Mouse (Mus musculus): ENCODE data around the gene Lipc. TPM values are rescaled to one million over a fixed set of nuclear protein-coding genes. Genes with fewer than 3 reads are reported as not detected.

Lipc gene
- polyA plus RNA-seq, 1 experiment, result 0.87 TPM

GRCm38 (mm10) chr9:70929840-70930640, 22.0 kb downstream of the Lipc start:
- Histone ChIP-seq H3K4me3 (replicated peaks; ENCODE audit: control insufficient read depth, low read depth, low read length) (no peak overlapping the region), H3K27ac (ENCODE audit: control insufficient read depth, insufficient read depth, low read depth, low read length, poor library complexity) (peak overlapping the region; percentile 43; the same call in 1 of the 2 replicates), H3K4me1 (ENCODE audit: control insufficient read depth, insufficient read depth, low read length) (peaks cover 10% of the 10 kb centered on the region; the same call in 1 of the 2 replicates)
- 64% methylated on average over 15 of the region's 15 CpGs for WGBS
- TF ChIP-seq CTCF (IDR thresholded peaks at IDR 0.05; ENCODE audit: control insufficient read depth, insufficient read depth, low read length) (peak; percentile 50; the same call in 1 of the 2 replicates), POLR2A (IDR thresholded peaks at IDR 0.05; ENCODE audit: borderline replicate concordance, control insufficient read depth, low read depth, low read length) (no peak)

- Histone ChIP-seq H3K4me1 (ENCODE audit: control insufficient read depth, insufficient read depth, low read length) (peaks cover 10% of the 10 kb centered on the region; the same call in 1 of the 2 replicates), H3K27ac (ENCODE audit: control insufficient read depth, insufficient read depth, low read depth, low read length, poor library complexity) (no peak overlapping the region; the same call in 1 of the 2 replicates)
- WGBS, result 57% methylated on average over 1 of the region's 1 CpGs
Observed at GRCm38 (mm10) chr9:70928472-70928871, 23.6 kb downstream of the Lipc start.

GRCm38 (mm10) chr9:70927701-70928100, 24.3 kb downstream of the Lipc start:
- H3K4me3 ChIP-seq (replicated peaks; ENCODE audit: control insufficient read depth, low read depth, low read length), result no peak overlapping the region
- TF ChIP-seq POLR2A (IDR thresholded peaks at IDR 0.05; ENCODE audit: borderline replicate concordance, control insufficient read depth, low read depth, low read length), result no peak
- TF ChIP-seq CTCF (IDR thresholded peaks at IDR 0.05; ENCODE audit: control insufficient read depth, insufficient read depth, low read length), result no peak
- H3K4me1 ChIP-seq (ENCODE audit: control insufficient read depth, insufficient read depth, low read length), result peaks cover 10% of the 10 kb centered on the region; the same call in 1 of the 2 replicates
- peak overlapping the region; percentile 42; the same call in 1 of the 2 replicates for H3K27ac ChIP-seq (ENCODE audit: control insufficient read depth, insufficient read depth, low read depth, low read length, poor library complexity)

More at GRCm38 (mm10) chr9:70928472-70928871, 23.6 kb downstream of the Lipc start:
- H3K4me3 ChIP-seq (replicated peaks; ENCODE audit: control insufficient read depth, low read depth, low read length), result no peak overlapping the region
- no peak for TF ChIP-seq CTCF (IDR thresholded peaks at IDR 0.05; ENCODE audit: control insufficient read depth, insufficient read depth, low read length)
- no peak for TF ChIP-seq POLR2A (IDR thresholded peaks at IDR 0.05; ENCODE audit: borderline replicate concordance, control insufficient read depth, low read depth, low read length)

GRCm38 (mm10) chr9:70926820-70927588, 25.0 kb downstream of the Lipc start:
- no peak overlapping the region for H3K4me3 ChIP-seq (replicated peaks; ENCODE audit: control insufficient read depth, low read depth, low read length)
- H3K4me1 ChIP-seq (ENCODE audit: control insufficient read depth, insufficient read depth, low read length), result peaks cover 10% of the 10 kb centered on the region; the same call in 1 of the 2 replicates
- peak overlapping the region; percentile 86 for H3K27ac ChIP-seq (ENCODE audit: control insufficient read depth, insufficient read depth, low read depth, low read length, poor library complexity)
- 47% methylated on average over 6 of the region's 6 CpGs for WGBS
- TF ChIP-seq CTCF (IDR thresholded peaks at IDR 0.05; ENCODE audit: control insufficient read depth, insufficient read depth, low read length) (no peak), POLR2A (IDR thresholded peaks at IDR 0.05; ENCODE audit: borderline replicate concordance, control insufficient read depth, low read depth, low read length) (no peak)

GRCm38 (mm10) chr9:70925225-70925624, 26.8 kb downstream of the Lipc start:
- 95% methylated on average over 6 of the region's 6 CpGs for WGBS
- no peak for TF ChIP-seq POLR2A (IDR thresholded peaks at IDR 0.05; ENCODE audit: borderline replicate concordance, control insufficient read depth, low read depth, low read length)
- no peak for TF ChIP-seq CTCF (IDR thresholded peaks at IDR 0.05; ENCODE audit: control insufficient read depth, insufficient read depth, low read length)
- Histone ChIP-seq H3K4me3 (replicated peaks; ENCODE audit: control insufficient read depth, low read depth, low read length) (no peak overlapping the region), H3K4me1 (ENCODE audit: control insufficient read depth, insufficient read depth, low read length) (peaks cover 12% of the 10 kb centered on the region; the same call in 1 of the 2 replicates), H3K27ac (ENCODE audit: control insufficient read depth, insufficient read depth, low read depth, low read length, poor library complexity) (peak overlapping the region; percentile 81; the same call in 1 of the 2 replicates)

- Histone ChIP-seq H3K27ac (ENCODE audit: control insufficient read depth, insufficient read depth, low read depth, low read length, poor library complexity) (no peak overlapping the region), H3K4me1 (ENCODE audit: control insufficient read depth, insufficient read depth, low read length) (peaks cover 11% of the 10 kb centered on the region; the same call in 1 of the 2 replicates), H3K4me3 (replicated peaks; ENCODE audit: control insufficient read depth, low read depth, low read length) (no peak overlapping the region)
- TF ChIP-seq CTCF (IDR thresholded peaks at IDR 0.05; ENCODE audit: control insufficient read depth, insufficient read depth, low read length) (no peak), POLR2A (IDR thresholded peaks at IDR 0.05; ENCODE audit: borderline replicate concordance, control insufficient read depth, low read depth, low read length) (no peak)
- 88% methylated on average over 3 of the region's 3 CpGs for WGBS
Observed at GRCm38 (mm10) chr9:70924763-70925162, 27.3 kb downstream of the Lipc start.

- Histone ChIP-seq H3K4me1 (ENCODE audit: control insufficient read depth, insufficient read depth, low read length) (peaks cover 7% of the 10 kb centered on the region; the same call in 1 of the 2 replicates), H3K4me3 (replicated peaks; ENCODE audit: control insufficient read depth, low read depth, low read length) (no peak overlapping the region)
Observed at GRCm38 (mm10) chr9:70921781-70922565, 30.1 kb downstream of the Lipc start.

More at GRCm38 (mm10) chr9:70921781-70922565, 30.1 kb downstream of the Lipc start:
- TF ChIP-seq CTCF (IDR thresholded peaks at IDR 0.05; ENCODE audit: control insufficient read depth, insufficient read depth, low read length) (no peak), POLR2A (IDR thresholded peaks at IDR 0.05; ENCODE audit: borderline replicate concordance, control insufficient read depth, low read depth, low read length) (no peak)
- WGBS, result 45% methylated on average over 7 of the region's 7 CpGs
- H3K27ac ChIP-seq (ENCODE audit: control insufficient read depth, insufficient read depth, low read depth, low read length, poor library complexity), result peak overlapping the region; percentile 88

Data from bone marrow, adult 2 months (tissue).